9 mouse cellular contexts compared by ENCODE assay signal in the genomic region with DNA sequence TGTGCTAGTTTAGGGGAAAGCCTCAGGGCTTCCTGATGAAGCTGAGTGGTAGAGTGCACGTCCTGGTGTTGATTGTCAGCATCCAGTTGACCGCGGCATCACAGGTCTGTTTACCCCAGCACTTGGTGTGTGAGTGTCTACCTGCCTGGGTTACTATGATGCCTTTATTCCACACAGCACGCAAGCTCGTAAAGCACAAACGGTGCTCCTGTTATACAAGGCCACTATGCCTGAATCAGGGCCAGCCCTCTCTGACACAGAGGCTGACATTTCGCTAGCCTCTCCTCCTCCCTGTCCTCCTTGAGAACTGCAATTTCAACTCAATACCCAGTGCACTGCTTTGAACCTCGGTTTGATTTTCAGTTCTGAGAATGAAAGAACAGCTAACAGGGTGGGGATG. TPM values are rescaled to one million over a fixed set of nuclear protein-coding genes. Genes with fewer than 3 reads are reported as not detected.
DNase-seq lines count a peak whose midpoint lies in the region; TF ChIP-seq lines count a peak whose summit lies in the region.
"Had no signal": no experiment of that assay in that cellular context is flagged by ENCODE, and none has a peak within 500 bp of the region (broad histone marks: within the 10 kb centered on the region; RNA-seq: fewer than 3 reads in every experiment).

No protein-coding gene starts in this region.

- TF ChIP-seq POLR2A in cerebellum, adult 2 months (IDR thresholded peaks at IDR 0.05; ENCODE audit: borderline replicate concordance, insufficient read depth, low read length), result no peak

- no peak for DNase-seq in cerebellum, adult 2 months
- DNase-seq in cerebellum, adult 8-10 months, result no peak
- peak; percentile 30 for DNase-seq in kidney, adult 9 months
- no peak for DNase-seq in kidney, postnatal 4 days
- DNase-seq in adipocyte (ENCODE audit: low spot score), result peak; percentile 50
- peak; percentile 29 for DNase-seq in liver
- no peak for DNase-seq in left cerebral cortex, postnatal 25 days (ENCODE audit: low spot score in 2 of 2)
- no peak for DNase-seq in left cerebral cortex, postnatal 14 days (ENCODE audit: low spot score in 2 of 2)

- H3K27me3 ChIP-seq in cerebellum, adult 2 months (ENCODE audit: control insufficient read depth, insufficient read depth, low read length), result no peaks in the 10 kb centered on the region

- peaks cover 20% of the 10 kb centered on the region for H3K4me1 ChIP-seq in cerebellum, adult 2 months (ENCODE audit: control insufficient read depth, insufficient read depth, low read length)

- H3K4me3 ChIP-seq in cerebellum, adult 2 months (replicated peaks; ENCODE audit: insufficient read depth, low read depth, low read length), result no peak overlapping the region
- H3K4me3 ChIP-seq: midbrain, embryonic 12.5 days had no signal

- H3K27ac ChIP-seq in cerebellum, adult 2 months (ENCODE audit: insufficient read depth, low read length), result 0 out of 2 replicates have a peak overlapping the region, but pooled peaks have one; percentile 17
- H3K27ac ChIP-seq: midbrain, embryonic 12.5 days had no signal

- intact Hi-C loops in left cerebral cortex, postnatal 25 days (cut with DNase I), result no loop called here
- intact Hi-C loops in left cerebral cortex, postnatal 14 days (cut with DNase I), result no loop called here

- TF ChIP-seq CTCF in cerebellum, adult 2 months (IDR thresholded peaks at IDR 0.05; ENCODE audit: borderline replicate concordance, insufficient read depth, low read depth, low read length), result no peak

- 47% methylated on average over 8 of the region's 8 CpGs for WGBS in cerebellum, adult 2 months

RNA-seq across cellular contexts. Expression of gene Gm5475, which starts 2.6 kb away (rescaled TPM):
- not detected in 2 replicates for polyA plus RNA-seq in cerebellum, adult 2 months (2012; rRNA removed)
- total RNA-seq in left cerebral cortex, postnatal 25 days (2021), result not detected
- under 1 TPM in 1 of 2 experiments, not detected in 1; 0.13 TPM for total RNA-seq in left cerebral cortex, postnatal 14 days (2021)

RNA-seq across cellular contexts. Expression of gene Slc11a2, which starts 5.6 kb away (rescaled TPM):
- 45.4 and 50.6 TPM in 2 replicates for polyA plus RNA-seq in cerebellum, adult 2 months (2012; rRNA removed)
- total RNA-seq in left cerebral cortex, postnatal 25 days (2021), result 10 to 100 TPM; 54.1 to 63.5 TPM
- 10 to 100 TPM; 55.7 to 56.8 TPM for total RNA-seq in left cerebral cortex, postnatal 14 days (2021)

RNA-seq across cellular contexts. Expression of gene Letmd1, which starts 49.5 kb away (rescaled TPM):
- 67.0 and 70.5 TPM in 2 replicates for polyA plus RNA-seq in cerebellum, adult 2 months (2012; rRNA removed)
- 10 to 100 TPM; 60.7 to 63.6 TPM for total RNA-seq in left cerebral cortex, postnatal 25 days (2021)
- 10 to 100 TPM; 65.8 to 70.5 TPM for total RNA-seq in left cerebral cortex, postnatal 14 days (2021)

RNA-seq across cellular contexts. Expression of gene Higd1c, which starts 55.0 kb away (rescaled TPM):
- not detected in 2 replicates for polyA plus RNA-seq in cerebellum, adult 2 months (2012; rRNA removed)
- not detected for total RNA-seq in left cerebral cortex, postnatal 25 days (2021)
- total RNA-seq in left cerebral cortex, postnatal 14 days (2021), result not detected
- polyA plus RNA-seq: midbrain, embryonic 12.5 days had no signal

Comparison
In these comparisons a context has a peak if more than half of its experiments do, and no peak if none do; other contexts are left out.
1. DNase-seq: peak in kidney, adult 9 months (single experiment), adipocyte (single experiment) and liver (single experiment); none in cerebellum, adult 2 months (0 of 2), cerebellum, adult 8-10 months (single experiment), kidney, postnatal 4 days (0 of 2), left cerebral cortex, postnatal 25 days (0 of 2) and left cerebral cortex, postnatal 14 days (0 of 2).